Comparison of ENCODE assay signal across 10 mouse cellular contexts in genomic region chr16:38432498-38433425, GRCm38 (mm10). TPM values are rescaled to one million over a fixed set of nuclear protein-coding genes. Genes with fewer than 3 reads are reported as not detected.
DNase-seq lines count a peak whose midpoint lies in the region; ATAC-seq and TF ChIP-seq lines count a peak whose summit lies in the region.
"Had no signal": no experiment of that assay in that cellular context is flagged by ENCODE, and none has a peak within 500 bp of the region (broad histone marks: within the 10 kb centered on the region; RNA-seq: fewer than 3 reads in every experiment).

TSS of gene Pla1a (minus strand) at chr16:38433145.

- no peak for DNase-seq in spleen, adult 2 months (ENCODE audit: low read depth in 1 of 2, low spot score in 2 of 2)
- DNase-seq in spleen, adult 18-20 months = no peak
- no peak for DNase-seq in adrenal gland, postnatal 4 days (ENCODE audit: low spot score in 2 of 2)
- peak; percentile 61 for DNase-seq in kidney, postnatal 0 days (ENCODE audit: low spot score)
- peak; percentile 58 for DNase-seq in yolk sac, embryonic 10.5 days (ENCODE audit: low spot score)
- DNase-seq in frontal cortex, postnatal 10 days (ENCODE audit: low spot score in 2 of 2) = no peak
- no peak for DNase-seq in limb, embryonic 10.5 days (ENCODE audit: low spot score)
- DNase-seq in left cerebral cortex, postnatal 14 days (ENCODE audit: low spot score in 2 of 2) = no peak
- DNase-seq: right cerebral cortex, postnatal 25 days had no signal

- no peak for TF ChIP-seq POLR2A in spleen, adult 2 months (IDR thresholded peaks at IDR 0.05; ENCODE audit: low read depth, low read length)

- H3K4me1 ChIP-seq in spleen, adult 2 months (ENCODE audit: control insufficient read depth, insufficient read depth, insufficient read length) = no peaks in the 10 kb centered on the region
- 0 out of 2 replicates have a peak, but pooled peaks cover 6% of the 10 kb centered on the region for H3K4me1 ChIP-seq in kidney, postnatal 0 days (replicated peaks; ENCODE audit: insufficient read depth, low read length)
- H3K4me1 ChIP-seq in limb, embryonic 10.5 days = peaks cover 11% of the 10 kb centered on the region; the same call in 1 of the 2 replicates
- H3K4me1 ChIP-seq: midbrain, embryonic 15.5 days had no signal

- no peaks in the 10 kb centered on the region for H3K9me3 ChIP-seq in kidney, postnatal 0 days (replicated peaks; ENCODE audit: low read length)
- H3K9me3 ChIP-seq in limb, embryonic 10.5 days (replicated peaks) = no peaks in the 10 kb centered on the region
- H3K9me3 ChIP-seq: midbrain, embryonic 15.5 days had no signal

- ATAC-seq in kidney, postnatal 0 days (replicated peaks; ENCODE audit: low FRiP score, low read depth) = no peak
- ATAC-seq: midbrain, embryonic 15.5 days had no signal

- intact Hi-C loops in left cerebral cortex, postnatal 14 days (cut with DNase I) = no loop called here

- no peak within 1 kb of the TSS for H3K9ac ChIP-seq in kidney, postnatal 0 days (ENCODE audit: low read depth, low read length)
- H3K9ac ChIP-seq: midbrain, embryonic 15.5 days had no signal

- H3K4me2 ChIP-seq in kidney, postnatal 0 days (ENCODE audit: low read length) = peak within 1 kb of the TSS; percentile 31; the same call in 1 of the 2 replicates
- H3K4me2 ChIP-seq: midbrain, embryonic 15.5 days had no signal

- WGBS in spleen, adult 2 months = 78% methylated on average over 11 of the region's 11 CpGs
- WGBS in kidney, postnatal 0 days = 64% methylated on average over 11 of the region's 11 CpGs
- 89% methylated on average over 11 of the region's 11 CpGs for WGBS in limb, embryonic 10.5 days

- peak within 1 kb of the TSS; percentile 25; the same call in 1 of the 2 replicates for H3K27ac ChIP-seq in spleen, adult 2 months (ENCODE audit: insufficient read depth, low read length)
- no peak within 1 kb of the TSS for H3K27ac ChIP-seq in kidney, postnatal 0 days
- H3K27ac ChIP-seq in limb, embryonic 10.5 days = no peak within 1 kb of the TSS
- H3K27ac ChIP-seq: midbrain, embryonic 15.5 days had no signal

- TF ChIP-seq CTCF in spleen, adult 2 months (IDR thresholded peaks at IDR 0.05; ENCODE audit: extremely low read depth, insufficient read depth, insufficient read length, insufficient replicate concordance) = no peak
- no peak for TF ChIP-seq CTCF in kidney, postnatal 0 days (IDR thresholded peaks at IDR 0.05; ENCODE audit: low read depth)

- no peaks in the 10 kb centered on the region for H3K27me3 ChIP-seq in spleen, adult 2 months (ENCODE audit: control insufficient read depth, insufficient read depth, low read length)
- no peaks in the 10 kb centered on the region for H3K27me3 ChIP-seq in kidney, postnatal 0 days (ENCODE audit: insufficient read depth, low read length)
- no peaks in the 10 kb centered on the region for H3K27me3 ChIP-seq in limb, embryonic 10.5 days (ENCODE audit: low read depth, poor library complexity, severe bottlenecking)
- H3K27me3 ChIP-seq: midbrain, embryonic 15.5 days had no signal

- no peaks in the 10 kb centered on the region for H3K36me3 ChIP-seq in spleen, adult 2 months (ENCODE audit: control insufficient read depth, insufficient read depth, low read length)
- H3K36me3 ChIP-seq in kidney, postnatal 0 days (ENCODE audit: insufficient read depth, low read length) = no peaks in the 10 kb centered on the region
- no peaks in the 10 kb centered on the region for H3K36me3 ChIP-seq in limb, embryonic 10.5 days
- H3K36me3 ChIP-seq: midbrain, embryonic 15.5 days had no signal

- H3K4me3 ChIP-seq in spleen, adult 2 months (ENCODE audit: extremely low read depth, insufficient read depth, insufficient read length) = no peak within 1 kb of the TSS
- no peak within 1 kb of the TSS for H3K4me3 ChIP-seq in kidney, postnatal 0 days (replicated peaks; ENCODE audit: low read depth, low read length)
- H3K4me3 ChIP-seq in limb, embryonic 10.5 days = no peak within 1 kb of the TSS
- H3K4me3 ChIP-seq: midbrain, embryonic 15.5 days had no signal

RNA-seq across cellular contexts. Expression of gene Pla1a, which starts in this region (rescaled TPM):
- 0.54 and 0.88 TPM in 2 replicates for polyA plus RNA-seq in spleen, adult 2 months (2012; rRNA removed)
- 10 to 100 TPM; 27.9 to 28.6 TPM for total RNA-seq in adrenal gland, postnatal 4 days (2021)
- 36.5 and 36.8 TPM in 2 replicates for polyA plus RNA-seq in kidney, postnatal 0 days (2015; fragmentation: Nextera tagmentation; extraction: Ambion mirVana)
- polyA plus RNA-seq in limb, embryonic 10.5 days (2016; fragmentation: Nextera tagmentation; extraction: Ambion mirVana) = 0.11 TPM in 1 of 2 replicates, not detected in the other
- 1 to 10 TPM in 1 of 2 experiments, under 1 TPM in 1; 0.57 to 1.3 TPM for total RNA-seq in left cerebral cortex, postnatal 14 days (2021)

Comparison
In these comparisons a context has a peak if more than half of its experiments do, and no peak if none do; other contexts are left out.
1. RNA of gene Pla1a (total RNA-seq): 27.9 to 28.6 TPM in adrenal gland, postnatal 4 days; 0.57 to 1.3 TPM in left cerebral cortex, postnatal 14 days; every median in the first group is over 10 times any median in the second.
2. RNA of gene Pla1a (polyA plus RNA-seq): 36.5 to 36.8 TPM in kidney, postnatal 0 days; 0.54 to 0.88 TPM in spleen, adult 2 months and 0.11 TPM in limb, embryonic 10.5 days; every median in the first group is over 10 times any median in the second.
3. DNase-seq: peak in kidney, postnatal 0 days (single experiment) and yolk sac, embryonic 10.5 days (single experiment); none in spleen, adult 2 months (0 of 2), spleen, adult 18-20 months (0 of 2), adrenal gland, postnatal 4 days (0 of 2), frontal cortex, postnatal 10 days (0 of 2), limb, embryonic 10.5 days (single experiment) and left cerebral cortex, postnatal 14 days (0 of 2).